Mouse (Mus musculus): Measurements from ENCODE around the gene Irx5.

The Irx5 gene

GRCm38 (mm10) chr8:92357398-92357981 is at the start of gene Irx5:
Irx5 (plus strand) TSS chr8:92357625.
- no peak for DNase-seq

GRCm38 (mm10) chr8:92312178-92312577 is 45.2 kb upstream of the Irx5 start:
- no peak for DNase-seq

GRCm38 (mm10) chr8:92313707-92314106 is 43.7 kb upstream of the Irx5 start:
- no peak for DNase-seq

- no peak for DNase-seq
These were observed 33.7 kb upstream of the Irx5 start for GRCm38 (mm10) chr8:92323751-92324150.

GRCm38 (mm10) chr8:92327176-92327575 is 30.2 kb upstream of the Irx5 start:
- no peak for DNase-seq

GRCm38 (mm10) chr8:92329273-92329672 is 28.2 kb upstream of the Irx5 start:
- DNase-seq = no peak

GRCm38 (mm10) chr8:92331811-92332210 is 25.6 kb upstream of the Irx5 start:
- DNase-seq = no peak

- DNase-seq = no peak
These were observed 24.0 kb upstream of the Irx5 start for GRCm38 (mm10) chr8:92333406-92333805.

- no peak for DNase-seq
These were observed 22.3 kb upstream of the Irx5 start for GRCm38 (mm10) chr8:92335079-92335478.

GRCm38 (mm10) chr8:92336041-92336440 is 21.4 kb upstream of the Irx5 start:
- no peak for DNase-seq

GRCm38 (mm10) chr8:92343544-92343943 is 13.9 kb upstream of the Irx5 start:
- no peak for DNase-seq

- DNase-seq = no peak
These were observed 7.4 kb upstream of the Irx5 start for GRCm38 (mm10) chr8:92349898-92350486.

- DNase-seq = no peak
These were observed 4.0 kb upstream of the Irx5 start for GRCm38 (mm10) chr8:92353405-92353804.

GRCm38 (mm10) chr8:92354536-92355482 is 2.6 kb upstream of the Irx5 start:
- no peak for DNase-seq

GRCm38 (mm10) chr8:92355701-92356612 is 1.5 kb upstream of the Irx5 start:
- peak; percentile 81 to 85 for DNase-seq

- no peak for DNase-seq
These were observed 631 bp upstream of the Irx5 start for GRCm38 (mm10) chr8:92356613-92357375.

GRCm38 (mm10) chr8:92358141-92358999 is 945 bp downstream of the Irx5 start:
- DNase-seq = no peak

- no peak for DNase-seq
These were observed 1.8 kb downstream of the Irx5 start for GRCm38 (mm10) chr8:92359000-92359832.

- no peak for DNase-seq
These were observed 2.3 kb downstream of the Irx5 start for GRCm38 (mm10) chr8:92359833-92360082.
